In the genomic region with DNA sequence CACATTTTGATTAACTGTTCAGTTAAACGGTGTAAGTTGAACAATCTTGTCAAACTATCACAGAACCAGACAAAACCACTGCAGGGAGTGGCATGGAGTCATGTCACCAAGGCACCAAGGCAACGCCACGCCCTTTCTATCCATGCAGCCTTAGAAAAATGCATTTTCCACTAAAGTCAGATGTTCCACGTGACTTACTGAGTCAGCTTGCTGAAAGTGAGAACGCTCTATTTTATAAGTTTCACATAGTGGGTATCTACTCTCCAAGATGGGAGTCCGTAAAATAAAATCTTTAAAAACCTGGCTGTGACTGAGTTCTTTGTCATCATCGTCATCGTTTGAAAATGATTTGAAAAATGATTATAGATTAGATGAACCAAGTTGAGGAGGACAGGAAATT, we compare ENCODE assay signal across 28 mouse cellular contexts.
DNase-seq lines count a peak whose midpoint lies in the region; ATAC-seq and TF ChIP-seq lines count a peak whose summit lies in the region.
"Had no signal": no experiment of that assay in that cellular context is flagged by ENCODE, and none has a peak within 500 bp of the region (broad histone marks: within the 10 kb centered on the region; RNA-seq: fewer than 3 reads in every experiment).

No protein-coding gene starts in this region.

- no peaks in the 10 kb centered on the region for H3K36me3 ChIP-seq in intestine, embryonic 14.5 days (ENCODE audit: control insufficient read depth, insufficient read depth, low read length)
- H3K36me3 ChIP-seq in intestine, embryonic 16.5 days (ENCODE audit: control insufficient read depth, insufficient read depth, low read length), result no peaks in the 10 kb centered on the region
- no peaks in the 10 kb centered on the region for H3K36me3 ChIP-seq in myocyte (ENCODE audit: control insufficient read depth, insufficient read depth)
- H3K36me3 ChIP-seq: embryonic facial prominence, embryonic 10.5 days; embryonic facial prominence, embryonic 13.5 days; forebrain, embryonic 12.5 days; forebrain, embryonic 15.5 days; G1E; heart, embryonic 10.5 days; hindbrain, embryonic 12.5 days; hindbrain, embryonic 15.5 days; intestine, embryonic 15.5 days had no signal

- no peaks in the 10 kb centered on the region for H3K9me3 ChIP-seq in intestine, embryonic 14.5 days (ENCODE audit: control insufficient read depth, low read length)
- no peaks in the 10 kb centered on the region for H3K9me3 ChIP-seq in intestine, embryonic 16.5 days (ENCODE audit: control insufficient read depth, low read length)
- H3K9me3 ChIP-seq: embryonic facial prominence, embryonic 10.5 days; embryonic facial prominence, embryonic 13.5 days; forebrain, embryonic 12.5 days; forebrain, embryonic 15.5 days; G1E; heart, embryonic 10.5 days; hindbrain, embryonic 12.5 days; hindbrain, embryonic 15.5 days; intestine, embryonic 15.5 days had no signal

- H3K4me3 ChIP-seq in intestine, embryonic 14.5 days (ENCODE audit: low read depth, low read length), result no peak overlapping the region
- no peak overlapping the region for H3K4me3 ChIP-seq in intestine, embryonic 16.5 days (ENCODE audit: low read length)
- H3K4me3 ChIP-seq in myocyte, result no peak overlapping the region
- H3K4me3 ChIP-seq: embryonic facial prominence, embryonic 10.5 days; embryonic facial prominence, embryonic 13.5 days; erythroblast, embryonic 14.5 days; forebrain, embryonic 12.5 days; forebrain, embryonic 15.5 days; heart, embryonic 10.5 days; hindbrain, embryonic 12.5 days; hindbrain, embryonic 15.5 days; intestine, embryonic 15.5 days had no signal

- H3K4me1 ChIP-seq in intestine, embryonic 14.5 days (replicated peaks; ENCODE audit: control insufficient read depth, insufficient read depth, low read length), result peaks cover 5% of the 10 kb centered on the region
- peaks cover 6% of the 10 kb centered on the region for H3K4me1 ChIP-seq in intestine, embryonic 16.5 days (ENCODE audit: control insufficient read depth, insufficient read depth, low read length)
- H3K4me1 ChIP-seq: embryonic facial prominence, embryonic 13.5 days; forebrain, embryonic 12.5 days; forebrain, embryonic 15.5 days; hindbrain, embryonic 15.5 days had no signal

- TF ChIP-seq POLR2A in myocyte (IDR thresholded peaks at IDR 0.05; ENCODE audit: insufficient read length, low read depth), result no peak

- no peaks in the 10 kb centered on the region for H3K79me2 ChIP-seq in myocyte (ENCODE audit: control insufficient read depth, insufficient read depth)

- H3K4me2 ChIP-seq in intestine, embryonic 14.5 days (ENCODE audit: low read length), result no peak overlapping the region
- H3K4me2 ChIP-seq in intestine, embryonic 16.5 days (ENCODE audit: low read depth, low read length), result no peak overlapping the region
- peak overlapping the region; percentile 53 for H3K4me2 ChIP-seq in myocyte (ENCODE audit: low read depth)
- H3K4me2 ChIP-seq: embryonic facial prominence, embryonic 13.5 days; forebrain, embryonic 12.5 days; forebrain, embryonic 15.5 days; hindbrain, embryonic 12.5 days; hindbrain, embryonic 15.5 days had no signal

- WGBS in intestine, embryonic 14.5 days, result 91% methylated on average over 8 of the region's 8 CpGs
- 88% methylated on average over 8 of the region's 8 CpGs for WGBS in intestine, embryonic 16.5 days

- no peak overlapping the region for H3K27ac ChIP-seq in intestine, embryonic 14.5 days (ENCODE audit: low read depth)
- no peak overlapping the region for H3K27ac ChIP-seq in intestine, embryonic 16.5 days (ENCODE audit: low read length)
- H3K27ac ChIP-seq: embryonic facial prominence, embryonic 13.5 days; forebrain, embryonic 12.5 days; forebrain, embryonic 15.5 days; hindbrain, embryonic 12.5 days; hindbrain, embryonic 15.5 days; intestine, embryonic 15.5 days had no signal

- DNase-seq in intestine, embryonic 14.5 days (ENCODE audit: low spot score), result peak; percentile 29
- DNase-seq in CD4-positive, CD25-positive, alpha-beta regulatory T cell, adult 2 months (ENCODE audit: low read depth, low spot score), result peak; percentile 48
- DNase-seq in retina, embryonic 14.5 days (ENCODE audit: low spot score), result no peak
- DNase-seq in layer of hippocampus, adult 9-10 months (ENCODE audit: low spot score), result no peak
- DNase-seq: adrenal gland, adult 2 months; adrenal gland, postnatal 14 days; B cell, adult 2 months; cerebellum, adult 11 months; cerebellum, adult 2 months; cerebellum, adult 9-11 months; cerebellum, postnatal 36 days; embryo, embryonic 11 days; gastrocnemius, postnatal 25 days; heart, adult 18-20 months had no signal

- H3K9ac ChIP-seq in intestine, embryonic 14.5 days (ENCODE audit: low read length), result no peak overlapping the region
- no peak overlapping the region for H3K9ac ChIP-seq in intestine, embryonic 16.5 days (ENCODE audit: low read depth, low read length)
- H3K9ac ChIP-seq: embryonic facial prominence, embryonic 13.5 days; forebrain, embryonic 12.5 days; forebrain, embryonic 15.5 days; hindbrain, embryonic 12.5 days; hindbrain, embryonic 15.5 days; intestine, embryonic 15.5 days had no signal

- no peak for ATAC-seq in intestine, embryonic 14.5 days (replicated peaks; ENCODE audit: low FRiP score, low TSS enrichment, low read depth)
- no peak for ATAC-seq in intestine, embryonic 16.5 days
- ATAC-seq: forebrain, embryonic 15.5 days; Patski had no signal

- H3ac ChIP-seq in myocyte (ENCODE audit: control insufficient read depth, insufficient read length), result no peak overlapping the region

- no peaks in the 10 kb centered on the region for H3K27me3 ChIP-seq in intestine, embryonic 14.5 days (replicated peaks; ENCODE audit: control insufficient read depth, insufficient read depth, low read length)
- H3K27me3 ChIP-seq in intestine, embryonic 16.5 days (replicated peaks; ENCODE audit: control insufficient read depth, insufficient read depth, low read length), result no peaks in the 10 kb centered on the region
- no peaks in the 10 kb centered on the region for H3K27me3 ChIP-seq in myocyte (ENCODE audit: control insufficient read depth, insufficient read depth, insufficient read length)
- H3K27me3 ChIP-seq: CH12.LX; embryonic facial prominence, embryonic 13.5 days; forebrain, embryonic 12.5 days; forebrain, embryonic 15.5 days; hindbrain, embryonic 12.5 days; hindbrain, embryonic 15.5 days; intestine, embryonic 15.5 days; Patski had no signal

TF ChIP-seq in myocyte, 11 proteins besides CTCF, POLR2A, EP300 and RAD21:
- TF ChIP-seq TCF12 (IDR thresholded peaks at IDR 0.05; ENCODE audit: insufficient read depth, poor library complexity, severe bottlenecking) (no peak), USF1 (IDR thresholded peaks at IDR 0.05; ENCODE audit: low read depth) (peak; percentile 54)

Comparison
In these comparisons a context has a peak if more than half of its experiments do, and no peak if none do; other contexts are left out.
1. DNase-seq: peak in intestine, embryonic 14.5 days (single experiment) and CD4-positive, CD25-positive, alpha-beta regulatory T cell, adult 2 months (single experiment); none in retina, embryonic 14.5 days (single experiment) and layer of hippocampus, adult 9-10 months (single experiment).